Mouse (Mus musculus) cerebellum, adult 2 months (tissue): ENCODE data around the gene Gm49450. TPM values are rescaled to one million over a fixed set of nuclear protein-coding genes. Genes with fewer than 3 reads are reported as not detected.

Experiments
- DNase-seq, 2 experiments: peaks; one replicate each; pipeline ENCODE4 v3.0.0; 2021
- H3K27ac ChIP-seq: fragments of 200-500 bp; 2 replicates; pipeline ENCODE4 v1.5.1; 2012; ENCODE audit warnings: low read length, control low read depth, inconsistent platforms; ENCODE audit not compliant: insufficient read depth
- H3K27me3 ChIP-seq: fragments of 200-500 bp; 2 replicates; pipeline ENCODE4 v1.6.1; 2012; ENCODE audit warnings: inconsistent platforms, mild to moderate bottlenecking, low read length, moderate library complexity; ENCODE audit not compliant: control insufficient read depth, insufficient read depth
- H3K4me1 ChIP-seq: fragments of 200-500 bp; 2 replicates; pipeline ENCODE4 v1.6.1; 2011; ENCODE audit warnings: low read length; ENCODE audit not compliant: control insufficient read depth, insufficient read depth
- H3K4me3 ChIP-seq: fragments of 200-500 bp; replicated peaks from 2 replicates; pipeline ENCODE3; 2011; ENCODE audit warnings: mild to moderate bottlenecking, low read depth, low read length, control low read depth; ENCODE audit not compliant: insufficient read depth
- CTCF ChIP-seq: fragments of 200-500 bp; IDR thresholded peaks from 2 replicates; pipeline ENCODE4 v1.5.1; 2011; ENCODE audit warnings: low read depth, mild to moderate bottlenecking, control low read depth, low read length, moderate library complexity, borderline replicate concordance; ENCODE audit not compliant: insufficient read depth
- POLR2A ChIP-seq: fragments of 200-500 bp; IDR thresholded peaks from 2 replicates; pipeline ENCODE4 v1.6.1; 2011; ENCODE audit warnings: low read length, control low read depth, borderline replicate concordance; ENCODE audit not compliant: insufficient read depth
- WGBS: fragments of 180-500 bp; shearing (Covaris S2); methylation state at CpG from one replicate; pipeline ENCODE4 v1.1.7; 2018; 5-methylcytosine and 5-hydroxymethylcytosine counted together
- polyA plus RNA-seq: library from polyadenylated mRNA; depleted of rRNA; stranded (reverse); fragments of >200 nt; gene quantifications from 2 replicates; pipeline ENCODE4 v1.2.3, GENCODE M21; 2012; rRNA removed

Gm49450 gene
- polyA plus RNA-seq = 0.75 and 2.6 TPM in 2 replicates

DNA sequence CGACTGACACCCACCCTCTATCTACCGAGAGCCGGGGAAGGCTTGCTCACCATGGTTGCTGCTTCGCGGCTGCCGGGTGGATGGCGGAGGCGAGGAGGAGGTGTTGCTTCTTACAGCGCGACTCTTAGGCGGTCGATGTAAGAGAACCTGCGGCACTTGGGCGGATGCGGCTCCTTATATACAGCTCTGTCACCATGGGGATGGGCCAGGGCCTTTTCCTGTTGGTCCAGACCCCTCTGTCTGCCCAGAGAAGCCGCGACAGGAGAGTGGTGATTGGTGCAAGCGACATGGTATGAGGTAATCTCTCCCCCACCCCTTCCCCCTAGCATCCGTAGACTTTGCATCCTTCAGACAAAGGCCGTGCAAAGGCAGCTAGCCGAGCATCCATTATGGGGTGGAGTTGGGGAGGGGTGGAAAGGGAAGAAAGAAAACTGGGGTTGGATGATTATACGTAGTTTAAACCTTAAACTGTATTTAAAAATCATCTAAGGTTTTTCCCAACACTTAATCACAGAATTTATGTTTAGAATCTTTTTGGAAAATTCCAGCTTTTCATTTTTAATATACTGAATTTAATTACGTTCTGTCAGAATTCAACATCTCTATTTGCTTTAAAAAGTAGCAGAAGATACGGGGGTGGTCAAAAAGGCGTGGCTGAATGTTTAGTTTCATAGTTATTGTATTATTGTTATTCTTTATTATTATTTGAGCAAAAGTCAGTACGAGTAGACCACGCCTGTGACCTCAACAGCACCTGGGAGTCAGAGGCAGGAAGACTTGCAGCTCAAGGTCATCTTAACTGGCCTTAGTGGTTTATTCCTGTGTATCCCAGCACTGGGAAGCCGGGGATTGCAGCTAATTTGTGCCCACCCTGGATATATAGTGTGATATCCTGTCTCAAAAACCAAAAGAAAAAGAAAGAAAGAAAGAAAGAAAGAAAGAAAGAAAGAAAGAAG is at the start of gene Gm49450, which contains the start of gene Tuba1a:
TSS of gene Gm49450 (minus strand) at position 151 of the 956 bp plus-strand sequence.
TSS of gene Tuba1a (minus strand) at position 303 of the 956 bp plus-strand sequence.
- TF ChIP-seq POLR2A = peak; percentile 100
- TF ChIP-seq CTCF = no peak
- H3K27me3 ChIP-seq = no peaks in the 10 kb centered on the region
- peak within 1 kb of the TSS; percentile 98 for H3K27ac ChIP-seq
- peaks cover 4% of the 10 kb centered on the region; the same call in 1 of the 2 replicates for H3K4me1 ChIP-seq
- DNase-seq = peak; percentile 99
- WGBS = 1% methylated on average over 28 of the region's 28 CpGs
- peak within 1 kb of the TSS; percentile 94 for H3K4me3 ChIP-seq

DNA sequence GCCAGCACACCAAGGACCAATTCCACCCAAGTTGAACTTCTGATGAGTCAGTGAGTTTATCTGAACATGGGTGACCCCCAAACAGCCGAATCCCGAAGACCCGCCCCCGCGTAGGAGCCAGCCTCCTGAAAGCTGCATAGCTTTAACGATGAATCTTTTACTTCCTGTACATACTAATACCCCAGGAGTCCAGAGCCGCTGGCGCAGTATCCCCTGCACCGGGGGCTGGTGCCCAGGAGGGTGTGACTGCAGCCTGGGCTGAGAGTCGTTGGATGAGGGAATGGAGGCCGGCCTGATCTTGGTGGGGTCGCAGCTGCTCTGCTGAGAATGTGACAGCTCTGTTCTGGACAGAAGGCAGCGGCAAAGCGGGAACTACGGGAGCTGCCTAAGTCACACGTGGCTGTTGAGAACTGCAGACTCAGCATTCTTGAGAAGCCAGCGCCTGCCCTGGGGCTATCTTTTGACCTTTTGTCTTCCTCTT is 48.1 kb upstream of the Gm49450 start:
- WGBS = 11% methylated on average over 17 of the region's 17 CpGs
- H3K27me3 ChIP-seq = no peaks in the 10 kb centered on the region
- no peaks in the 10 kb centered on the region; the same call in 1 of the 2 replicates for H3K4me1 ChIP-seq
- TF ChIP-seq CTCF (no peak), POLR2A (no peak)
- H3K4me3 ChIP-seq = no peak overlapping the region
- no peak for DNase-seq
- no peak overlapping the region for H3K27ac ChIP-seq

DNA sequence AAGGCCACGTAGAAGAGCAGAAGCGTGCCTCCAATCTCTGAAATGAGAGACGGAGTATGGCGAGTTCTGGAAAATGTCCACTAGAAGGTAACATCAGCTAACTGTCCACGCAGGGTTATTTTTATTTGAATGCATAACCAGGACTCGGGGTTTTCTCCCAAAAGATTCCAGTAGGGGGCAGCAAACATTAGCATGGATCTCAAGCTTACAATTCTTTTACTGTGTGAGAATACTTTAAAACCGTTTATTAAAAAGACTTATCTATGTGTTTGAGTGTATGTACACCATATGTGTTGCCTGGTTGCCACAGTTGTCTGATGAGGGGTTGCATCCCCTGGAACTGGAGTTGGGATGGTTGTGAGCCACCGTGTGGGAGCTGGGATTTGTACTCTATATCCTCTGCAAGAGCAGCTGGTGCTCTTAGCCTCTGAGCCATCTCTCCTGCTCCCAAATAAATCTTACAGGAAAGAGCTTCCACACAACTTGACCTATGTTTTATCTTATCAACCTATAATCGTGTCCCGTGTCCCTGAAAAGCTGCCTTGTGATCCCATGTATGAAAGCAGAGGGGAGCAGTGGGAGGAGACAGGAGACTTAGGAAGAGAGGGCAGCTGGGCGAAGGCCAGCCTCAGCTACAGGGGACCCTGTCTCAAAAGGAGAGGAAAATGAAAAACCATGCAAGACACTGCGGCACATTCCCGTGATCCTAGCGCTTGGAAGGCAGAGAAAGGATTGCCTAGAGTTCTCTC is 47.4 kb upstream of the Gm49450 start:
- Histone ChIP-seq H3K4me3 (no peak overlapping the region), H3K27me3 (no peaks in the 10 kb centered on the region), H3K4me1 (no peaks in the 10 kb centered on the region; the same call in 1 of the 2 replicates), H3K27ac (no peak overlapping the region)
- no peak for TF ChIP-seq POLR2A
- TF ChIP-seq CTCF = peak; percentile 28; the same call in 1 of the 2 replicates
- peak; percentile 38 to 42 for DNase-seq
- 29% methylated on average over 14 of the region's 14 CpGs for WGBS

DNA sequence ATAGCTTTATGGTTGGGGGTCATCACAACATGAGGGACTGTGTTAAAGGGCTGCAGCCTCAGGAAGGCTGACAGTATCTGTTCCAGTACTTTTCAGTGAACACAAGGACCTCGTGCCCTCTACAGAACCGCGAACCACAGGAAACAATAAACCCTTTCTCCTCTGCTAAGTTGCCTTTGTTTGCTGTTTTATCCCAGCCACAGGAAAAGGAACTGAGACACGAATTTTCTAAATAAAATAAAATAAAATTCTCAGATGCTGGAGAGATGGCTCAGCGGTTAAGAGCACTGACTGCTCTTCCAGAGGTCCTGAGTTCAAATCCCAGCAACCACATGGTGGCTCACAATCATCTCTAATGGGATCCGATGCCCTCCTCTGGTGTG is 45.4 kb upstream of the Gm49450 start:
- WGBS = 52% methylated on average over 6 of the region's 6 CpGs

DNA sequence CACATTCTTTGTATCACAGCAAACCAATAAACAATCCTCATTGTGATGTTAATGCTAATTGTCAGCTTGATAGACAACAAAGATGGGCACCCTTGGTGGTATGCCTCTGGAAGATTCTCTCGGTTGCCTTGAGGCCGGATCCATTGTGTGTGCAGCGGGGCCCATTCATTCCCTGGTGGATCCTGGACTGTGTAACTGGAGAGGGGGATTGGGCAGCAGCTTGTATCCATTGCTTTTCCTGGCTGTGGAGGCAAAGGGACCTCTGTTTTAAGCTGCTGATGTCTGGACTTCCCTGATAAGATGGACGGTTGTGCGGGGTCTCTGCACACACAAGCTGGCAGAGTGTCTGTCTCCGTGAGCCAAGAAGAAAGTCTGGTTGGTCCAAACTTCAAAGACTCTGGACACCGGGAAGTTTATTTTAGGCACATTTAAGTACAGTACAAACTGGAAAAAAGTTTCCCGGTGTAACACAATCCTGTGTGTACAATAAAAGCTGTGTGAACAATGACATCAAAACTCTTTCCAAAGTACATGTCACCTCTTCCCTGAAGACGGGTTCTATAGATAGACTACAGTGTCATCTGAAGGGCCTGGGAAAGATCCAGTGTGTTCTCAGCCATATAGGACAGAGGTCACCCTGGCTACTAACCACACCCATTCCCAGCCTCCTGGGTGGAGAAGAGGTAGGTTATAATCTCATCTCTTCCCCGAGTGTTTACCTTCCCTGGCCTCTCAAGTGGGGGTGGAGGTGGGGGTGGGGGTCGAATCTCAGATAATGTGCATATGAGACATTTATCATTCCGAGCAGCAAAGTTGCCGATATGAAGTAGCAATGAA is 44.8 kb upstream of the Gm49450 start:
- Histone ChIP-seq H3K27ac (no peak overlapping the region), H3K27me3 (no peaks in the 10 kb centered on the region), H3K4me1 (no peaks in the 10 kb centered on the region; the same call in 1 of the 2 replicates), H3K4me3 (no peak overlapping the region)
- DNase-seq = no peak
- WGBS = 56% methylated on average over 13 of the region's 13 CpGs
- TF ChIP-seq POLR2A (no peak), CTCF (no peak)

More for the DNA sequence above, 45.4 kb upstream of the Gm49450 start:
- no peak for DNase-seq
- Histone ChIP-seq H3K27me3 (no peaks in the 10 kb centered on the region), H3K27ac (no peak overlapping the region), H3K4me3 (no peak overlapping the region), H3K4me1 (no peaks in the 10 kb centered on the region; the same call in 1 of the 2 replicates)
- no peak for TF ChIP-seq POLR2A
- TF ChIP-seq CTCF = no peak

DNA sequence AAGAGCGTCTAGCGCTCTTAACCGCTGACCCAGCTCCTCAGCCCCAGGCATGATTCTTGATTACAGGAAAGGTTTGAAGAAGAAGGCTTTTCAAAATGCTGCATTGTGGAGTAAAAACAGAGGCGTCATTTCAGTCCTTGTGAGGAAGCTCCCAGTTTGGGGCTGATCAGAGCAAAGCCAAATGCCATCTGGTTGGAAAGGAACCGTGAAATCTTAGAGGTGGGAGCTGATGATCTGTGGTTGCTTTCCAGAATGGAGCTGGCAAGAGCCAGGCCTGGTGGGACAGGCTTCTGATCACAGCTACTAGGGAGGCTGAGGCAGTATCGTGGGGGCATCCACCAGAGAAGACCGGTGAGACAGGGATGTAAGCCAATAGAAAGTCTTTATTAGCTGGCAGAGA is 43.5 kb upstream of the Gm49450 start:
- TF ChIP-seq CTCF (no peak), POLR2A (no peak)
- H3K27me3 ChIP-seq = no peaks in the 10 kb centered on the region
- peaks cover 6% of the 10 kb centered on the region for H3K4me1 ChIP-seq
- H3K4me3 ChIP-seq = no peak overlapping the region
- WGBS = 49% methylated on average over 7 of the region's 7 CpGs
- DNase-seq = no peak
- H3K27ac ChIP-seq = no peak overlapping the region

DNA sequence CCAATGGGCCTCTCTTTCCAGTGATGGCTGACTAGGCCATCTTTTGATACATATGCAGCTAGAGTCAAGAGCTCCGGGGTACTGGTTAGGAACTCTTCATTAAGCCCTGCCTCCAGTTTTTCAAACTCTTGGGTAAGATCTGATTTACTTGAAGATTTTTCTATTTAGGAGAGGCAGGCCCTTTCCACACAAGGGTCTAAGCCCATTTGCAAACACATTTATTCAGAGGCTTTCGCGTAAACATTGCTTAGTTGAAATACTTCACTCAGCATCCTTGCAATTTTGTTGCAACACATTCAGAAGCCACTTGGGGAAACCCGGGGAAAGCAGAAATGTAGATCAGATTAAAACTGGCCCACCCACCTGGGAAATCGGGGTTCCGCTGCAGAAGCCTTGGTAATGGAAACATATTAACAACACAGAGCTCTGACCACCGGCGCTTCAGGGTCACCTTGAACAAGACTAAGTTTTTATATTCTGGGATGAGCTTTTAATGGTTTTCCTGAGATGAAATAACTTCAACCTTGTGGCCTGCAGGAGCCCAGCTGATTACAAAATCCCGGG is 41.7 kb upstream of the Gm49450 start:
- H3K4me1 ChIP-seq = peaks cover 10% of the 10 kb centered on the region
- no peak overlapping the region for H3K27ac ChIP-seq
- H3K4me3 ChIP-seq = no peak overlapping the region
- 90% methylated on average over 9 of the region's 9 CpGs for WGBS
- no peaks in the 10 kb centered on the region for H3K27me3 ChIP-seq
- no peak for DNase-seq
- TF ChIP-seq CTCF = no peak
- TF ChIP-seq POLR2A = no peak
